Mouse (Mus musculus): ENCODE measurements around the gene Cacna2d3. TPM values are rescaled to one million over a fixed set of nuclear protein-coding genes. Genes with fewer than 3 reads are reported as not detected.

Gene Cacna2d3
- polyA plus RNA-seq, 1 experiment from 2014 or later: 20.4 TPM

GRCm38 (mm10) chr14:29669826-29670225, 51.8 kb downstream of the Cacna2d3 start:
- WGBS: 53% methylated on average over 5 of the region's 5 CpGs
- no peak overlapping the region for H3K9ac ChIP-seq (ENCODE audit: low read depth, low read length)
- H3K36me3 ChIP-seq (ENCODE audit: control insufficient read depth, insufficient read depth, low read length): no peaks in the 10 kb centered on the region
- H3K4me3 ChIP-seq (ENCODE audit: low read depth, low read length): no peak overlapping the region
- no peak for ATAC-seq (ENCODE audit: low FRiP score)
- H3K4me1 ChIP-seq (replicated peaks; ENCODE audit: control insufficient read depth, insufficient read depth, low read length): no peaks in the 10 kb centered on the region
- DNase-seq (ENCODE audit: low spot score): no peak
- H3K4me2 ChIP-seq (replicated peaks; ENCODE audit: low read depth, low read length): no peak overlapping the region
- H3K27ac ChIP-seq (ENCODE audit: low read depth, low read length): no peak overlapping the region
- H3K27me3 ChIP-seq (ENCODE audit: control insufficient read depth, insufficient read depth, low read length): no peaks in the 10 kb centered on the region
- no peaks in the 10 kb centered on the region for H3K9me3 ChIP-seq (ENCODE audit: control insufficient read depth, low read length)

GRCm38 (mm10) chr14:29657006-29657405, 64.7 kb downstream of the Cacna2d3 start:
- Histone ChIP-seq H3K27ac (ENCODE audit: low read depth, low read length) (no peak overlapping the region), H3K4me2 (replicated peaks; ENCODE audit: low read depth, low read length) (no peak overlapping the region), H3K4me3 (ENCODE audit: low read depth, low read length) (no peak overlapping the region), H3K9ac (ENCODE audit: low read depth, low read length) (no peak overlapping the region), H3K4me1 (replicated peaks; ENCODE audit: control insufficient read depth, insufficient read depth, low read length) (no peaks in the 10 kb centered on the region), H3K27me3 (ENCODE audit: control insufficient read depth, insufficient read depth, low read length) (no peaks in the 10 kb centered on the region), H3K9me3 (ENCODE audit: control insufficient read depth, low read length) (no peaks in the 10 kb centered on the region), H3K36me3 (ENCODE audit: control insufficient read depth, insufficient read depth, low read length) (no peaks in the 10 kb centered on the region)
- DNase-seq (ENCODE audit: low spot score): peak; percentile 54
- WGBS: 56% methylated on average over 1 of the region's 1 CpGs
- no peak for ATAC-seq (ENCODE audit: low FRiP score)

GRCm38 (mm10) chr14:29650591-29650990, 71.1 kb downstream of the Cacna2d3 start:
- no peak overlapping the region for H3K4me2 ChIP-seq (replicated peaks; ENCODE audit: low read depth, low read length)
- H3K27me3 ChIP-seq (ENCODE audit: control insufficient read depth, insufficient read depth, low read length): no peaks in the 10 kb centered on the region
- WGBS: 59% methylated on average over 5 of the region's 5 CpGs
- ATAC-seq (ENCODE audit: low FRiP score) (no peak), DNase-seq (ENCODE audit: low spot score) (no peak)
- no peaks in the 10 kb centered on the region for H3K9me3 ChIP-seq (ENCODE audit: control insufficient read depth, low read length)
- H3K27ac ChIP-seq (ENCODE audit: low read depth, low read length): no peak overlapping the region
- no peak overlapping the region for H3K4me3 ChIP-seq (ENCODE audit: low read depth, low read length)
- no peaks in the 10 kb centered on the region for H3K36me3 ChIP-seq (ENCODE audit: control insufficient read depth, insufficient read depth, low read length)
- no peak overlapping the region for H3K9ac ChIP-seq (ENCODE audit: low read depth, low read length)
- H3K4me1 ChIP-seq (replicated peaks; ENCODE audit: control insufficient read depth, insufficient read depth, low read length): 0 out of 2 replicates have a peak, but pooled peaks cover 2% of the 10 kb centered on the region

- Histone ChIP-seq H3K4me2 (replicated peaks; ENCODE audit: low read depth, low read length) (no peak overlapping the region), H3K9ac (ENCODE audit: low read depth, low read length) (no peak overlapping the region; the same call in 1 of the 2 replicates), H3K4me1 (replicated peaks; ENCODE audit: control insufficient read depth, insufficient read depth, low read length) (0 out of 2 replicates have a peak, but pooled peaks cover 2% of the 10 kb centered on the region), H3K27ac (ENCODE audit: low read depth, low read length) (no peak overlapping the region), H3K36me3 (ENCODE audit: control insufficient read depth, insufficient read depth, low read length) (no peaks in the 10 kb centered on the region), H3K9me3 (ENCODE audit: control insufficient read depth, low read length) (no peaks in the 10 kb centered on the region), H3K27me3 (ENCODE audit: control insufficient read depth, insufficient read depth, low read length) (no peaks in the 10 kb centered on the region), H3K4me3 (ENCODE audit: low read depth, low read length) (no peak overlapping the region)
- WGBS: 40% methylated on average over 6 of the region's 6 CpGs
- DNase-seq (ENCODE audit: low spot score): no peak
- no peak for ATAC-seq (ENCODE audit: low FRiP score)
Observed at GRCm38 (mm10) chr14:29648721-29649120, 72.9 kb downstream of the Cacna2d3 start.

GRCm38 (mm10) chr14:29645421-29645820, 76.2 kb downstream of the Cacna2d3 start:
- no peaks in the 10 kb centered on the region for H3K36me3 ChIP-seq (ENCODE audit: control insufficient read depth, insufficient read depth, low read length)
- ATAC-seq (ENCODE audit: low FRiP score) (no peak), DNase-seq (ENCODE audit: low spot score) (no peak)
- no peaks in the 10 kb centered on the region for H3K27me3 ChIP-seq (ENCODE audit: control insufficient read depth, insufficient read depth, low read length)
- no peak overlapping the region for H3K9ac ChIP-seq (ENCODE audit: low read depth, low read length)
- no peak overlapping the region for H3K27ac ChIP-seq (ENCODE audit: low read depth, low read length)
- 0 out of 2 replicates have a peak, but pooled peaks cover 2% of the 10 kb centered on the region for H3K4me1 ChIP-seq (replicated peaks; ENCODE audit: control insufficient read depth, insufficient read depth, low read length)
- 72% methylated on average over 11 of the region's 11 CpGs for WGBS
- no peaks in the 10 kb centered on the region for H3K9me3 ChIP-seq (ENCODE audit: control insufficient read depth, low read length)
- no peak overlapping the region for H3K4me3 ChIP-seq (ENCODE audit: low read depth, low read length)
- H3K4me2 ChIP-seq (replicated peaks; ENCODE audit: low read depth, low read length): no peak overlapping the region

GRCm38 (mm10) chr14:29643217-29643616, 78.4 kb downstream of the Cacna2d3 start:
- Histone ChIP-seq H3K4me3 (ENCODE audit: low read depth, low read length) (no peak overlapping the region), H3K36me3 (ENCODE audit: control insufficient read depth, insufficient read depth, low read length) (no peaks in the 10 kb centered on the region), H3K4me2 (replicated peaks; ENCODE audit: low read depth, low read length) (no peak overlapping the region), H3K27me3 (ENCODE audit: control insufficient read depth, insufficient read depth, low read length) (no peaks in the 10 kb centered on the region), H3K4me1 (replicated peaks; ENCODE audit: control insufficient read depth, insufficient read depth, low read length) (no peaks in the 10 kb centered on the region), H3K27ac (ENCODE audit: low read depth, low read length) (no peak overlapping the region), H3K9me3 (ENCODE audit: control insufficient read depth, low read length) (no peaks in the 10 kb centered on the region), H3K9ac (ENCODE audit: low read depth, low read length) (no peak overlapping the region)
- 85% methylated on average over 4 of the region's 4 CpGs for WGBS
- no peak for DNase-seq (ENCODE audit: low spot score)
- no peak for ATAC-seq (ENCODE audit: low FRiP score)

- 68% methylated on average over 3 of the region's 3 CpGs for WGBS
- Histone ChIP-seq H3K9ac (ENCODE audit: low read depth, low read length) (no peak overlapping the region), H3K4me3 (ENCODE audit: low read depth, low read length) (no peak overlapping the region), H3K9me3 (ENCODE audit: control insufficient read depth, low read length) (no peaks in the 10 kb centered on the region), H3K4me1 (replicated peaks; ENCODE audit: control insufficient read depth, insufficient read depth, low read length) (no peaks in the 10 kb centered on the region), H3K36me3 (ENCODE audit: control insufficient read depth, insufficient read depth, low read length) (no peaks in the 10 kb centered on the region), H3K27ac (ENCODE audit: low read depth, low read length) (no peak overlapping the region), H3K27me3 (ENCODE audit: control insufficient read depth, insufficient read depth, low read length) (no peaks in the 10 kb centered on the region), H3K4me2 (replicated peaks; ENCODE audit: low read depth, low read length) (no peak overlapping the region)
- ATAC-seq (ENCODE audit: low FRiP score) (no peak), DNase-seq (ENCODE audit: low spot score) (no peak)
Observed at GRCm38 (mm10) chr14:29639266-29639665, 82.4 kb downstream of the Cacna2d3 start.

- H3K27ac ChIP-seq (ENCODE audit: low read depth, low read length): no peak overlapping the region
- 83% methylated on average over 8 of the region's 8 CpGs for WGBS
- H3K4me3 ChIP-seq (ENCODE audit: low read depth, low read length): no peak overlapping the region
- no peaks in the 10 kb centered on the region for H3K4me1 ChIP-seq (replicated peaks; ENCODE audit: control insufficient read depth, insufficient read depth, low read length)
- no peak overlapping the region for H3K9ac ChIP-seq (ENCODE audit: low read depth, low read length)
- H3K27me3 ChIP-seq (ENCODE audit: control insufficient read depth, insufficient read depth, low read length): no peaks in the 10 kb centered on the region
- ATAC-seq (ENCODE audit: low FRiP score) (no peak), DNase-seq (ENCODE audit: low spot score) (no peak)
- H3K4me2 ChIP-seq (replicated peaks; ENCODE audit: low read depth, low read length): no peak overlapping the region
- H3K36me3 ChIP-seq (ENCODE audit: control insufficient read depth, insufficient read depth, low read length): no peaks in the 10 kb centered on the region
- H3K9me3 ChIP-seq (ENCODE audit: control insufficient read depth, low read length): no peaks in the 10 kb centered on the region
Observed at GRCm38 (mm10) chr14:29628213-29628612, 93.5 kb downstream of the Cacna2d3 start.

- H3K4me2 ChIP-seq (replicated peaks; ENCODE audit: low read depth, low read length): no peak overlapping the region
- H3K9me3 ChIP-seq (ENCODE audit: control insufficient read depth, low read length): no peaks in the 10 kb centered on the region
- DNase-seq (ENCODE audit: low spot score) (no peak), ATAC-seq (ENCODE audit: low FRiP score) (no peak)
- WGBS: 85% methylated on average over 5 of the region's 5 CpGs
- H3K4me1 ChIP-seq (replicated peaks; ENCODE audit: control insufficient read depth, insufficient read depth, low read length): no peaks in the 10 kb centered on the region
- no peaks in the 10 kb centered on the region for H3K27me3 ChIP-seq (ENCODE audit: control insufficient read depth, insufficient read depth, low read length)
- H3K4me3 ChIP-seq (ENCODE audit: low read depth, low read length): no peak overlapping the region
- no peaks in the 10 kb centered on the region for H3K36me3 ChIP-seq (ENCODE audit: control insufficient read depth, insufficient read depth, low read length)
- H3K27ac ChIP-seq (ENCODE audit: low read depth, low read length): no peak overlapping the region
- H3K9ac ChIP-seq (ENCODE audit: low read depth, low read length): no peak overlapping the region
Observed at GRCm38 (mm10) chr14:29612436-29612835, 109.2 kb downstream of the Cacna2d3 start.
